Mouse (Mus musculus) stomach, embryonic 16.5 days (tissue): ENCODE results near the gene Msl3l2. TPM values are rescaled to one million over a fixed set of nuclear protein-coding genes. Genes with fewer than 3 reads are reported as not detected.
A peak's percentile ranks its signal among the peaks of the same experiment; 100 is the strongest.

Experiments
- ATAC-seq: fragments of 200-750 bp; cut with Nextera tagmentation; 2 replicates; pipeline ENCODE4 v1.8.0; 2017; ENCODE audit warnings: moderate number of reproducible peaks, moderate TSS enrichment; ENCODE audit not compliant: insufficient read depth, low FRiP score
- H3K27ac ChIP-seq: fragments of 300-500 bp; sonication (generic); 2 replicates; pipeline ENCODE4 v1.5.1; 2014; ENCODE audit warnings: low read length
- H3K27me3 ChIP-seq: fragments of 300-500 bp; sonication (generic); 2 replicates; pipeline ENCODE4 v1.6.1; 2014; ENCODE audit warnings: low read length, control low read depth, mixed read lengths; ENCODE audit not compliant: control insufficient read depth, insufficient read depth
- H3K36me3 ChIP-seq: fragments of 300-500 bp; sonication (generic); 2 replicates; pipeline ENCODE4 v1.6.1; 2014; ENCODE audit warnings: low read length; ENCODE audit not compliant: control insufficient read depth, insufficient read depth
- H3K4me1 ChIP-seq: fragments of 300-500 bp; sonication (generic); 2 replicates; pipeline ENCODE4 v1.6.1; 2014; ENCODE audit warnings: low read length, control low read depth, mixed read lengths; ENCODE audit not compliant: control insufficient read depth, insufficient read depth
- H3K4me2 ChIP-seq: fragments of 300-500 bp; sonication (generic); 2 replicates; pipeline ENCODE4 v1.6.1; 2014; ENCODE audit warnings: low read depth, low read length, mixed read lengths
- H3K4me3 ChIP-seq: fragments of 300-500 bp; sonication (generic); replicated peaks from 2 replicates; pipeline ENCODE4 v1.5.1; 2014; ENCODE audit warnings: mild to moderate bottlenecking, low read length
- H3K9ac ChIP-seq: fragments of 300-500 bp; sonication (generic); 2 replicates; pipeline ENCODE4 v1.6.1; 2014; ENCODE audit warnings: low read length
- H3K9me3 ChIP-seq: fragments of 300-500 bp; sonication (generic); replicated peaks from 2 replicates; pipeline ENCODE4 v1.6.1; 2016; ENCODE audit warnings: low read length, control low read depth; ENCODE audit not compliant: control insufficient read depth
- WGBS: fragments of 180-500 bp; shearing (Covaris S2); extraction: QIAGEN DNeasy Blood & Tissue Kit; methylation state at CpG from one replicate; pipeline ENCODE4 v1.1.7; 2014; 5-methylcytosine and 5-hydroxymethylcytosine counted together
- polyA plus RNA-seq: library from polyadenylated mRNA; unstranded; fragments of >200 nt; fragmentation: Nextera tagmentation; extraction: Ambion mirVana; gene quantifications from 2 replicates; pipeline ENCODE4 v1.2.1, GENCODE M21; 2015

Gene Msl3l2
- polyA plus RNA-seq, 1 experiment from 2014 or later: 3.0 TPM

DNA sequence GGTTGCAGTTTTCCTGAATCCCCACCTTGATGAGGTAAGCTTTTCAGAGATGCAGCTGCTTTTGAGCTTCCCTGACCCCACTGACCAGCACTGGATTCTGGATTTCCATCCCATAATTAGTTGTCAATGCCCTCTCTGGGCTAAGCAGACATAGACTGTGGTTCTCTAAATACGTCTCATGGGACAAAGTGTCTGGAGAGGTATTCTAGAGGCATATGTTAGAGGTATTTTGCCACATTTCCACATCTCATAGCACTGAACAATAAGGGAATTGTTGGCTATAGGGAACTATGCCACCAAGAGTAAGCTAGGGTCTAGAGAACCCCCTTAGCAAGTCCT lies 248 bp downstream of the Msl3l2 start:
- Histone ChIP-seq H3K9me3 (no peaks in the 10 kb centered on the region), H3K27ac (no peak overlapping the region), H3K36me3 (no peaks in the 10 kb centered on the region), H3K4me2 (peak overlapping the region; percentile 54), H3K4me1 (0 out of 2 replicates have a peak, but pooled peaks cover 5% of the 10 kb centered on the region), H3K27me3 (no peaks in the 10 kb centered on the region), H3K9ac (peak overlapping the region; percentile 67), H3K4me3 (peak overlapping the region; percentile 45)
- 60% methylated on average over 1 of the region's 1 CpGs for WGBS
- ATAC-seq: 0 out of 2 replicates have a peak, but pooled peaks have one; percentile 13

DNA sequence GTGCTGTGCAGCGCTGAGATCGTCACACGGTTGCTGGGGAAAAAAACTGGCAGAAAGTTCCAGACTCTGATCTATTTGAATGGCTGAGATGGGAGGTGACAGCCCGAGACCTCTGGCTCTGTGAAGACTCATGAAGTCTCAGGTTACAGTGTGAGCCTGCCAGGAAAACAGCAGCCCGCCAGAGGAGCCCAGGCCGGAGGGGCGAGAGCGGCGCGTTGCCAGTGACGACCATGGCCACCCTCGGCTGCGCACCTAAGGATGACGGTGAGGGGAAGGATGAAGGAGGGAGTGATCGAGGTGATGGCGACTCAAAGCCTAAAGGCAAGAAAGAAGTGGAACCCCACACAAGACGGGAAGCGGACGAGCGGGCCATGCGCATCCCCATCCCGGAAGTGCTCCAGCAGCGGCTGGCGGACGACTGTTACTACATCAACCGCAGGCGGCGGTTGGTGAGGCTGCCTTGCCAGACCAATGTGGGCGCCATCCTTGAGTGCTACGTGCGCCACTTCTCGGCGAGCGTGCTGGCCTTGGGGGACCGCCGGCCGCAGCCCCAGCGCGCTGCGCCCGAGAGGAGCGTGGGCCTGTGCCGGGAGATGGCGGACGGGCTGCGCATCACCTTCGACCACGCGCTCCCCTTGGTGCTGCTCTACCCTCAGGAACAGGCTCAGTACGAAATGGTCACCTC lies 8.4 kb downstream of the Msl3l2 start:
- H3K4me3 ChIP-seq: peak overlapping the region; percentile 63
- H3K9me3 ChIP-seq: no peaks in the 10 kb centered on the region
- peaks cover 4% of the 10 kb centered on the region; the same call in 1 of the 2 replicates for H3K4me1 ChIP-seq
- peak; percentile 83 for ATAC-seq
- under 1% methylated on average over 50 of the region's 50 CpGs for WGBS
- H3K27ac ChIP-seq: peak overlapping the region; percentile 32
- peak overlapping the region; percentile 75 for H3K9ac ChIP-seq
- peak overlapping the region; percentile 65 for H3K4me2 ChIP-seq
- H3K36me3 ChIP-seq: no peaks in the 10 kb centered on the region
- H3K27me3 ChIP-seq: no peaks in the 10 kb centered on the region

DNA sequence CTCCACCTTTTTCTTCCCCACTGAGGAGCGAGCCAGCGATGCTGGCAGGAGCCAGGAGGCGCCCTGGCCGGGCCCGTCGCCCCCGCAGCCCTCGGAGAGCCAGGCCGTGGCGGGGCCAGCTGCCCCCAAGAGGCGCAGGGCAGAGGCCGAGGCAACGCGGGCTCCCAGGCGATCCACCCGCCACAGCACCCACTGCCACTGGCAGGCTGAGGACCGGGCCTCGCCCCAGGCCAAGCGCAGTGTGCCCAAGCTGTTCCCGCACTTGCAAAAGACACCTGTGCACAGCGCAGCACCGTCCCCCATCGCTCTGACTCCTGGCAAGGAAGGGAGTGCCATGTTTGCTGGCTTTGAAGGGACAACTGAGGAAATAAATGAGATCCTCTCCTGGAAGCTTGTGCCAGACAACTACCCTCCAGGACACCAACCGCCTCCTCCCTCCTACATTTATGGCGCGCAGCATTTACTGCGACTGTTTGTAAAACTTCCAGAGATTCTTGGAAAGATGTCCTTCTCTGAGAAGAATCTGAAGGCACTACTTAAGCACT lies 9.0 kb downstream of the Msl3l2 start:
- peak overlapping the region; percentile 75 for H3K9ac ChIP-seq
- peak; percentile 64 for ATAC-seq
- H3K4me3 ChIP-seq: peak overlapping the region; percentile 63
- 16% methylated on average over 26 of the region's 27 CpGs for WGBS
- no peaks in the 10 kb centered on the region for H3K36me3 ChIP-seq
- 0 out of 2 replicates have a peak overlapping the region, but pooled peaks have one; percentile 32 for H3K27ac ChIP-seq
- no peaks in the 10 kb centered on the region for H3K27me3 ChIP-seq
- peak overlapping the region; percentile 65 for H3K4me2 ChIP-seq
- H3K9me3 ChIP-seq: no peaks in the 10 kb centered on the region
- peaks cover 4% of the 10 kb centered on the region; the same call in 1 of the 2 replicates for H3K4me1 ChIP-seq

DNA sequence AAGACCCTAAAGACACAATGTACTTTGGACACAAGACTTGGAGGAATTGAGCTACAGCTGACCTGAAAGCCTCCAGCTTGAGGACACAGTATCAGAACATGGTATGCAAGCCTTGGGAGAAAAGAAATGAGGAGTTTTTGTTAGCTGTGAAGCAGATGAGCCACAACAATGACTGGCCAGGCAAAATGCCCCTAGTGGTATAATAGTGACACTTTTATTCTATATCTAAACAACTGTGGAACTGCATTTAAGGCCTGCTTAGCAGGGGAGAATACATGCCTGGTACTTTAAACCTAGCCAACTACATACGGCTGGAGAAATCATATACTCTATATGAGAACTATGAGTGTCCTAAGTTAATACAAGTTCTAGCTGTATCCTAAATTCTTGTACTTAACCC lies 20.3 kb downstream of the Msl3l2 start:
- H3K9me3 ChIP-seq: no peaks in the 10 kb centered on the region
- WGBS: 95% methylated on average over 1 of the region's 1 CpGs

DNA sequence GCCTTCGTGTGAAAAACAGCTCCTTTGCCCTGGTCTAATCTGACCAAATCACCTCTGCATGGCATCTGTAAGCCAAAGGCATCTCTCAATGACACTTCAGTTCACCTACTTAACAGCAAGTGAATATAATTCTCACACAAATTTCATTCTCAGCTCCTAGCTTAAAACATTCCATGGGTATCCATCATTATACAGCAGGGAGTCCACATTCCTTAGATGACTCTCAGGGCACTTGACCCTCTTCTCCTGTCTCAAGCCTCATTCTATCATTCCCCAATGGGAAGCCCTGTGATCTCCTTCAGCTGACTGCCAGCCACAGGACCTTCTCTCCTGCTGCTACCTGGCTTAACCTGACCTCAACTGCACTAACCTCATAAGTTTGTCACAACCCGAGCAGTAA lies 22.9 kb downstream of the Msl3l2 start:
- Histone ChIP-seq H3K36me3 (no peaks in the 10 kb centered on the region), H3K4me3 (no peak overlapping the region), H3K27me3 (no peaks in the 10 kb centered on the region), H3K4me2 (no peak overlapping the region), H3K27ac (no peak overlapping the region), H3K9me3 (no peaks in the 10 kb centered on the region), H3K4me1 (no peaks in the 10 kb centered on the region), H3K9ac (no peak overlapping the region)
- WGBS: 82% methylated on average over 2 of the region's 2 CpGs
- ATAC-seq: no peak

More for the DNA sequence above, 20.3 kb downstream of the Msl3l2 start:
- Histone ChIP-seq H3K27ac (no peak overlapping the region), H3K9ac (no peak overlapping the region), H3K4me2 (no peak overlapping the region), H3K4me1 (no peaks in the 10 kb centered on the region), H3K36me3 (no peaks in the 10 kb centered on the region), H3K4me3 (no peak overlapping the region), H3K27me3 (no peaks in the 10 kb centered on the region)
- ATAC-seq: no peak

DNA sequence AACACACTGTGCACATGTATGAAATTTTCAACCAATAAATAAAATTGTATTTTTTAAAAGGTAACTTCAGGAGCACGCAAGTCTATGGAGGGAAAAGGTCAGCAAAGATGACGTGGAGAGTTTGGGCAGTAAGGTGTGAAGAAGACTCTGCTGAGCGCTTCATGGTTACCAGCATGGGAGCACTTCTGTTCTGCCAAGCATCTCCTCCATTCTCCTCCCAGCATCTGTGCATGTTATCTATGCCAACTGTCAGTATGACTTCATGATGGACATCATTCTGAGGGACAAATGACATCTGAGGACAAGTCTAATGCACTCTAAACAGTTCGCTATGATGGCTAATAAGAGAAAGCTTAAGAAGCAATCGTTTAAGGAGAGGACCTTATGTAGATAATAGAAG lies 30.5 kb downstream of the Msl3l2 start:
- Histone ChIP-seq H3K9me3 (no peaks in the 10 kb centered on the region), H3K36me3 (no peaks in the 10 kb centered on the region), H3K4me2 (no peak overlapping the region), H3K9ac (no peak overlapping the region), H3K27me3 (no peaks in the 10 kb centered on the region), H3K4me1 (no peaks in the 10 kb centered on the region), H3K27ac (no peak overlapping the region), H3K4me3 (no peak overlapping the region)
- WGBS: 88% methylated on average over 5 of the region's 5 CpGs
- ATAC-seq: no peak

DNA sequence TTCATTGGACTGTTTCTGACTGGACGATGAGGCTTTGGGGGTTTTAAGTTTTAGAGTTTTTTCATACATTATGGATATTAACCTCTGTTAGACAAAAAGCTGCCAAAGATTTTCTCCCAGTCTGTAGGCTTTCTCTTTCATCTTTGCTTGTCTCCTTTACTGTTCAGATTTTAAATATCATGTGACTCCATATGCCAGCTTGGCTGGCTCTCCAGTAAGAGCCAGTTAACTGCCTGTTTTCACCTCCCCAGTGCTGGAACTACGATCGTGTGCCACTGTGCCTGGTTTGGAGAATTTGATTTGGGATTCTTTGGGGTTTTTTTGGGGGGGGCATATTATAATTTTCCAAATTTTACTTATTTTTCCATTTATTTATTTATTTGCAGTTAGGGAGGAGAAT lies 42.2 kb downstream of the Msl3l2 start:
- H3K9ac ChIP-seq: no peak overlapping the region
- H3K27me3 ChIP-seq: no peaks in the 10 kb centered on the region
- 97% methylated on average over 3 of the region's 3 CpGs for WGBS
- H3K36me3 ChIP-seq: peaks cover 3% of the 10 kb centered on the region; the same call in 1 of the 2 replicates
- H3K4me1 ChIP-seq: no peaks in the 10 kb centered on the region
- H3K9me3 ChIP-seq: no peaks in the 10 kb centered on the region
- no peak for ATAC-seq
- H3K4me2 ChIP-seq: no peak overlapping the region
- H3K27ac ChIP-seq: no peak overlapping the region
- no peak overlapping the region for H3K4me3 ChIP-seq

DNA sequence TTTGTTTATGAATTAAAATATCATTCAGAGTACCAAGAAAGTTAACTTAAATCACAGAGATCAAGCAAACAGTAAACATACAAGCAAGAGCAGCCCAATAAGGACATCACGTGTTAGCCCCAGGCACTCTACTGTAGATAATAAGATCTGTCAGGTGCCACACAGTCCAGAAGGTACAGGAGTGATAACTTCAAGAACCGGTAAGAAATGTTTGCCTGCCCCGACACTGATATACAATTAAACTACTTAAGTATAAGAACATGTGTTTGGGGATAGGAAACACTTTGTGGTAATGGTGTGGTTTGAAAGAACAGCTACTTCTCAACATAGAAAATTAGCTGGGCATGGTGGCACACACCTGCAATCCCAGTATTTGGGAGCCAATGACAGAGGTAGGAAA lies 50.2 kb downstream of the Msl3l2 start:
- Histone ChIP-seq H3K27me3 (no peaks in the 10 kb centered on the region), H3K9me3 (no peaks in the 10 kb centered on the region), H3K4me3 (no peak overlapping the region), H3K9ac (no peak overlapping the region), H3K36me3 (peaks cover 2% of the 10 kb centered on the region; the same call in 1 of the 2 replicates), H3K4me2 (no peak overlapping the region), H3K4me1 (no peaks in the 10 kb centered on the region), H3K27ac (no peak overlapping the region)
- WGBS: 88% methylated on average over 3 of the region's 3 CpGs
- ATAC-seq: no peak

DNA sequence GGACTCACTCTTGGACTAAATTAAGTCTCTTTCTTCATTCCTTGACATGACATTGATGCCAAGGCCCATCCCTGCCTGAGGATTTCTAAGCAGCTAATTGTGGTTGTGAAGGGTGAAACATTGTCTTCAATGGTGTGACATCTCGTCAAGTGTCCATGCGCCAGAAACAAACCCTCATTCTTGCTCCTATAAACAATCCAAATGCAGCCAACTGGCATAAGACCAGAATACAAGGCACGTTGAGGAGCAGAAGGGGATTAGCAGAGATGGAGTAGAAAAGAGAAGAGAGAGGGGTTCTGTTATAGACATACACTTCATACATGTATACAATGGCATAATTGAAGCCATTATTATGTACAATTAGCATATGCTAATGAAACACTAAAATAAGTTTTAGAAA lies 51.5 kb downstream of the Msl3l2 start:
- Histone ChIP-seq H3K9ac (no peak overlapping the region), H3K9me3 (no peaks in the 10 kb centered on the region), H3K27me3 (no peaks in the 10 kb centered on the region), H3K4me3 (no peak overlapping the region), H3K27ac (no peak overlapping the region), H3K4me1 (no peaks in the 10 kb centered on the region), H3K36me3 (no peaks in the 10 kb centered on the region), H3K4me2 (no peak overlapping the region)
- ATAC-seq: no peak
- WGBS: 67% methylated on average over 3 of the region's 3 CpGs
